Mouse (Mus musculus): ENCODE measurements around the gene Ugt3a2. TPM values are rescaled to one million over a fixed set of nuclear protein-coding genes. Genes with fewer than 3 reads are reported as not detected.

Gene Ugt3a2
- not detected for total RNA-seq (2021)
- long read RNA-seq, experiment 1: 0 reads
- long read RNA-seq, experiment 2: 0 reads

DNA sequence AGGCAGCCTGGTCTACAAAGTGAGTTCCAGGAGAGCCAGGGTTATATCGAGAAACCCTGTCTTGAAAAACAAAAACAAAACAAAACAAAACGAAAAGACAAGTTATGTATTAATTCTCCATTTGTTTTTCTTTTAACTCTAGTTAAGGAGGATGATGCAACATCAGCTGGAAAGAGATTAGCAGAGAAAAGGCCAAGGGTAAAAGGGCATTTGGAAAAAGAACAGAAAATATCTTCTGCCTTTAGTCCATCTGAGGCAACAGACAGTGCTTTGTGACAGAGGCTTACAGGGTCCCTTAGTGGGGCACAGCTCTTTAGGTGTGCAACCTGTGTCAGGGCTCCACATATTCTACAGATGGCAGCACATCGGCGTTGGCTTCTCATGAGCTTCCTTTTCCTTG, at the start of gene Ugt3a2:
Gene Ugt3a2, plus strand, starts transcription at position 210 of the 400 bp plus-strand sequence.
- DNase-seq: no peak

DNA sequence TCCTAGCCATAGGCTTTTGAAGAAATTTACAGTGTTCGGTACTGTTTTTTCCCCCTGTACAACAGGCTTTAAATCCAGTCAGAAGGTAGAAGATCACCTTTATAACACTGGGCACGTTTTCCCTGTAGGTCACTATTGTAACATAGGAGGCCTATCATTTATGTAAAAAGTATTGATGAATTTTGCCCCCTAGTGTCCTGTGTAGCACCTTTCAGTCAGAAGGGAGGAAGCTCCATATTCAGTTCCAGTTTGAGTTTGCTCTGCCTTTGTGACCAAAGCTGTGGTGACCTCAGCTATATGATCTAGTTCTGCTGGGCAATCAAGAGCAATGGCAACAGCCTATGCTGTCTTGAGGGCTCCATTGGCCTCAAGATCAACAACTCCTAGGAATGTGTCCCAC, 45.7 kb upstream of the Ugt3a2 start:
- DNase-seq: no peak

DNA sequence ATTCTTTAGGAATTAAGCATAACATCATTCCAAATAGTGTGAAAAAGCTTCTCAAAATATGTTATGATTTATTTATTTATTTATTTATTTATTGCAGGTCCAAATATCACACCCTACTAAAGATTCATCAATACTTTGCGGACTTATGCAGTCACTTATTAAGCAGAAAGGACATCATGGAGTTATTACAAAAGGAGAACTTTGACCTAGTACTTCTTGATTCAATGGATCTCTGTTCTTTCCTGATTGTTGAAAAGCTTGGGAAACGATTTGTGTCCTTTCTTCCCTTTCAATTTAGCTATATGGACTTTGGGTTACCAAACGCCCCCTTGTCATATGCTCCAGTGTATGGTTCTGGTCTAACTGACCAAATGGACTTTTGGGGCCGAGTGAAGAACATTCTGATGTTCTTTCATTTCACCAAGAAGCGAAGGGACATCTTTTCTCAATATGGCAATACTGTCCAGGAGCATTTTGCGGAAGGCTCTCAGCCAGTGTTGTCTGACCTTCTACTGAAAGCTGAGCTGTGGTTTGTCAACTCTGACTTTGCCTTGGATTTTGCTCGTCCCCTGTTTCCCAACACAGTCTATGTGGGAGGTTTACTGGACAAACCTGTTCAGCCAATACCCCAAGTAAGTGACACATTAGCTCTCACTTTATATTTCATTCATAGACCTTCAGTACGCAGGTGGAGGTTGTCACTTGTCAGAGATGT, 29.2 kb upstream of the Ugt3a2 start:
- no peak for DNase-seq

DNA sequence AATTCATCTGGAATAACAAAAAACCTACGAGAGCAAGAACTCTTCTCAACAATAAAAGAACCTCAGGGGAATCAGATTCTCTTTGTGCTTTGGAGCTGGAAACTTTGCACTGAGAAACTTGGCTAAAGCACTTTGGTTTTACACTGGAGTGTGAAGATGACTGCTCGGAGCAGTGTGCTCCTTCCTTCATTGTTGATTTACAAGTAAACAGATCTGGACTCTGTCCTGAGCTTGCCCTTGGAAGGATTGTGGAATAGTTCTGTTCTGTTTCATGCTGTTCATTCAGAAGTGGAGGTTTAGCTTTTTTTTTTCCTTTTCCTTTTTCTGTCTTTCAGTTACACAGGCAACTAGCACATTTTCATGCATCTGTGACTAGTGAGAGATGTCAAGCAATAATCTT, 754 bp upstream of the Ugt3a2 start:
- no peak for DNase-seq

- DNase-seq: no peak
These were observed 1.3 kb downstream of the Ugt3a2 start for GRCm38 (mm10) chr15:9336616-9337015.

DNA sequence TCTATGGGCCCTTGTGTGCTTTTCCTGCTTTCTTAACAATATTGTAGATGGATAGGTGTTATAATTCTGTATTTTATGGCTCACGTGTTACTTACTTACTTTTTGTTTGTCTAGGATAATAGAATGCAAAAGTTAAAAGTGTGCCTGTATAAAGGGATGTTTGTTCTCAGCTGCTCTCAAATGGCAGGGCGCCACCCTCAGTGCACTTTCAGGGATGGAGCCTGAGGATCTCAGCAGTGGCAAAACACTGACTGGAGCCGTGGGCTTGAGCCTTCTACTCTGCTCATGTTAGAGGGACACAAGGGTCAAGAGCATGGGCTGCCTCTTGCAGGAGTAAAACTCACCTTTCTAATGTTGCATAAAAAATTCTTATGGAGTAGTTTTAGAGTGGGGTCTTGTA, 1.7 kb downstream of the Ugt3a2 start:
- no peak for DNase-seq

GRCm38 (mm10) chr15:9348739-9349138, 13.4 kb downstream of the Ugt3a2 start:
- DNase-seq: no peak

DNA sequence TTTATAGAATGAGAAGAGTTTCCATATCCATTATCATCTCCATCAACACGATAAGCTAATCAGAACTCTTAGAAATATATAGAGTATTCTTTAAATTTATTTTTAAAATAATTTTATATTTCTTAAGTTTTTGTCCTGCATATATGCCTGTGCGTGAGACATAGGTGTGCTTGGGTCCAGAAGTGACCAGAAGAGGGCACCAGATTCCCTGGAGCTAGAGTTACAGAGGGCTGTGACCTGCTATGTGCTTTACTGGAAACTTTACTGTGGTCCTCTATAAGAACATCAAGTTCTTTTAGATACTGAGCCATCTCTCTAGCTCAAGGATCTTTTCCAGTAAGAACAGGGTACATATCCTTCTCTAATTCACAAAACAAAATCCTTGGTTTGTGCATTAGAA, 27.5 kb downstream of the Ugt3a2 start:
- DNase-seq: no peak

DNA sequence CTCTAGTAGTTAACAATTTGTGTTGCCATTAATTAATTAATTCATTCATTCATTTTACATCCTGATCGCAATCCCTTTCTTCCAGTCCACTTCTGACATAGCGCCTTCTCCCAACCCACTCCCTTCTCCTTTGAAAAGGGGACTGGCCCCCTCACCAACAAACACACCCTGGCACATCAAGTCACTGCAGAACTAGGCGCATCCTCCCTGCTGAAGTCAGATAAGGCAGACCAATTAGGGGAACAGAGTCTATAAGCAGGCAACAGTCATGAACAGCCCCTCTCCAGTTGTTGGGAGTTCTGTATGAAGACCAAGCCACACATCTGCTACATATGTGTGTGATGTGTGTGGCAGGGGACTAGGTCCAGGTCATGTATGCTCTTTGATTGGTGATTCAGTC, 33.4 kb downstream of the Ugt3a2 start:
- no peak for DNase-seq

GRCm38 (mm10) chr15:9376281-9376680, 40.9 kb downstream of the Ugt3a2 start:
- peak in 1 of 2 experiments; percentile 4 for DNase-seq

DNA sequence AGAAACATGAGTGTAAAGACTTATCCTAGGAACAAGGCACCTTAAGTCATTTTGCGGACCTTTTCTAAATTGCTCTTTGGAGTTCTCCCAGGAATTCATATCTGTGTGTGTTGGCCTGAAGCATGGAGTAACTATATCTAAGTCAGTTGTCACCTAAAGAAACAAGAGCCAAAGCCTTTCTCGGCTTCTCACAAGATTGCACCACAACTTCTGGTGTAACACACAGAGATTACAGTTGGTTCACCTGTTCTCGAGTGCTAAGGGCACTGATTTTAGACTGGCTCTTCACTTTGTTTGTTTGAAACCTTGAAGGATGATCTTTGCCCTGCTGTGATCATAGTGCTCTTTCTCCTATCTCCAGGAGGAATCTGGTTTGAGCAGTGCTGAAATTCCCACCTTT, 74.1 kb downstream of the Ugt3a2 start:
- no peak for DNase-seq

Other genes with a start within 250 kb of the Ugt3a2 start
- gene Lmbrd2, start 195.0 kb upstream of the Ugt3a2 start, total RNA-seq (2021): 10 to 100 TPM; 13.1 to 14.0 TPM
- under 1 TPM; 0.59 to 0.69 TPM for gene Skp2, start 180.1 kb upstream of the Ugt3a2 start, total RNA-seq (2021)
- not detected for gene Ugt3a1, start 58.7 kb upstream of the Ugt3a2 start, total RNA-seq (2021)
- under 1 TPM in 1 of 2 experiments, not detected in 1; 0.41 TPM for gene Capsl, start 100.5 kb downstream of the Ugt3a2 start, total RNA-seq (2021)
- gene Il7r, start 194.6 kb downstream of the Ugt3a2 start, total RNA-seq (2021): 1 to 10 TPM in 1 of 2 experiments, under 1 TPM in 1; 0.20 to 5.0 TPM

Data from heart, adult 18-20 months (tissue).